In the genomic region with DNA sequence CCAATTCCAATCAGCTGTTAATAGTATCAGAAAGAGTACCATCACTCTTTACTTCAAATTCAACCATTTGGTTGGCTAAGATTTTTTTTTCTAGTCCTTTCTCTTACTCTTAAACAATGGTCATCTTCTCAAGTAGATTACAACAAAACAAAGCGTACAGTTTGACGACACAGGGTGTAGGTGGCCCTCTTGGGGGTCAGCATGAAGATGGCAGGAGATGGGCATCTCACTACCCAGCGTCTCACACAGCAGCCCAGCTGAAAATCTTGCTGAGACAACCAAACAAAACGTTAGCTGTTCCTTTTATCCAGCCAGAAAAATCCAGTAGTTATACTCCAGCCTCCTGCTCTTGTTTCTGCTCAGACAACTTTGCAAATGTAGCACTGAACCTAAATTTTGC, we compare ENCODE assay signal across 9 mouse cellular contexts.
DNase-seq lines count a peak whose midpoint lies in the region; ATAC-seq and TF ChIP-seq lines count a peak whose summit lies in the region.
"Had no signal": no experiment of that assay in that cellular context is flagged by ENCODE, and none has a peak within 500 bp of the region (broad histone marks: within the 10 kb centered on the region; RNA-seq: fewer than 3 reads in every experiment).

No protein-coding gene starts in this region.

- H3K4me3 ChIP-seq in kidney, postnatal 0 days (replicated peaks; ENCODE audit: low read depth, low read length) = no peak overlapping the region
- H3K4me3 ChIP-seq in forebrain, embryonic 15.5 days = no peak overlapping the region; the same call in 1 of the 2 replicates
- no peak overlapping the region for H3K4me3 ChIP-seq in limb, embryonic 11.5 days (ENCODE audit: low read depth, low read length)
- peak overlapping the region; percentile 37; the same call in 1 of the 2 replicates for H3K4me3 ChIP-seq in neural tube, embryonic 13.5 days
- H3K4me3 ChIP-seq in gastrocnemius, adult 2 months = no peak overlapping the region; the same call in 1 of the 2 replicates

- WGBS in kidney, postnatal 0 days = 44% methylated on average over 4 of the region's 4 CpGs
- 29% methylated on average over 4 of the region's 4 CpGs for WGBS in forebrain, embryonic 15.5 days
- 41% methylated on average over 4 of the region's 4 CpGs for WGBS in limb, embryonic 11.5 days
- WGBS in neural tube, embryonic 13.5 days = 27% methylated on average over 4 of the region's 4 CpGs

- no peak for DNase-seq in kidney, postnatal 0 days (ENCODE audit: low spot score)
- no peak for DNase-seq in kidney, adult 8-10 months
- DNase-seq in limb, embryonic 11.5 days (ENCODE audit: low spot score) = no peak
- DNase-seq in cerebellum, adult 11-12 months = no peak
- DNase-seq in cerebellum, adult 11 months = no peak
- no peak for DNase-seq in gastrocnemius, adult 2 months

- H3K27ac ChIP-seq in kidney, postnatal 0 days = no peak overlapping the region
- no peak overlapping the region for H3K27ac ChIP-seq in forebrain, embryonic 15.5 days (replicated peaks)
- H3K27ac ChIP-seq in limb, embryonic 11.5 days (replicated peaks; ENCODE audit: low read depth, low read length) = no peak overlapping the region
- peak overlapping the region; percentile 42; the same call in 1 of the 2 replicates for H3K27ac ChIP-seq in neural tube, embryonic 13.5 days (replicated peaks)
- no peak overlapping the region for H3K27ac ChIP-seq in gastrocnemius, adult 2 months
- H3K27ac ChIP-seq: macrophage had no signal

- no peaks in the 10 kb centered on the region for H3K9me3 ChIP-seq in kidney, postnatal 0 days (replicated peaks; ENCODE audit: low read length)
- H3K9me3 ChIP-seq in forebrain, embryonic 15.5 days = no peaks in the 10 kb centered on the region
- H3K9me3 ChIP-seq in limb, embryonic 11.5 days (ENCODE audit: control insufficient read depth, low read length) = no peaks in the 10 kb centered on the region
- no peaks in the 10 kb centered on the region for H3K9me3 ChIP-seq in neural tube, embryonic 13.5 days

- peak overlapping the region; percentile 70 for H3K4me2 ChIP-seq in kidney, postnatal 0 days (ENCODE audit: low read length)
- peak overlapping the region; percentile 51 for H3K4me2 ChIP-seq in forebrain, embryonic 15.5 days (replicated peaks)
- peak overlapping the region; percentile 55; the same call in 1 of the 2 replicates for H3K4me2 ChIP-seq in limb, embryonic 11.5 days (ENCODE audit: low read depth, severe bottlenecking)
- H3K4me2 ChIP-seq in neural tube, embryonic 13.5 days = peak overlapping the region; percentile 68

- H3K27me3 ChIP-seq in kidney, postnatal 0 days (ENCODE audit: insufficient read depth, low read length) = no peaks in the 10 kb centered on the region
- peaks cover 8% of the 10 kb centered on the region; the same call in 1 of the 2 replicates for H3K27me3 ChIP-seq in forebrain, embryonic 15.5 days
- H3K27me3 ChIP-seq in limb, embryonic 11.5 days (ENCODE audit: control insufficient read depth, insufficient read depth, low read length) = peaks cover 3% of the 10 kb centered on the region; the same call in 1 of the 2 replicates
- peaks cover 11% of the 10 kb centered on the region for H3K27me3 ChIP-seq in neural tube, embryonic 13.5 days

- no peaks in the 10 kb centered on the region for H3K36me3 ChIP-seq in kidney, postnatal 0 days (ENCODE audit: insufficient read depth, low read length)
- no peaks in the 10 kb centered on the region for H3K36me3 ChIP-seq in forebrain, embryonic 15.5 days
- H3K36me3 ChIP-seq in limb, embryonic 11.5 days (ENCODE audit: control insufficient read depth, insufficient read depth, low read length) = no peaks in the 10 kb centered on the region
- no peaks in the 10 kb centered on the region for H3K36me3 ChIP-seq in neural tube, embryonic 13.5 days

- no peak for ATAC-seq in kidney, postnatal 0 days (replicated peaks; ENCODE audit: low FRiP score, low read depth)
- no peak for ATAC-seq in forebrain, embryonic 15.5 days (replicated peaks)
- ATAC-seq in limb, embryonic 11.5 days (ENCODE audit: insufficient number of reproducible peaks, low FRiP score, low TSS enrichment, low read depth) = no peak
- ATAC-seq in neural tube, embryonic 13.5 days (ENCODE audit: low read depth) = peak; percentile 66; the same call in 1 of the 2 replicates

- H3K4me1 ChIP-seq in kidney, postnatal 0 days (replicated peaks; ENCODE audit: insufficient read depth, low read length) = 0 out of 2 replicates have a peak, but pooled peaks cover 9% of the 10 kb centered on the region
- H3K4me1 ChIP-seq in forebrain, embryonic 15.5 days = peaks cover 21% of the 10 kb centered on the region
- H3K4me1 ChIP-seq in limb, embryonic 11.5 days (ENCODE audit: control insufficient read depth, insufficient read depth, low read length) = peaks cover 2% of the 10 kb centered on the region; the same call in 1 of the 2 replicates
- peaks cover 28% of the 10 kb centered on the region for H3K4me1 ChIP-seq in neural tube, embryonic 13.5 days (replicated peaks)

- TF ChIP-seq CTCF in kidney, postnatal 0 days (IDR thresholded peaks at IDR 0.05; ENCODE audit: low read depth) = no peak
- TF ChIP-seq CTCF in gastrocnemius, adult 2 months (IDR thresholded peaks at IDR 0.05) = no peak

- H3K9ac ChIP-seq in kidney, postnatal 0 days (ENCODE audit: low read depth, low read length) = no peak overlapping the region
- no peak overlapping the region; the same call in 1 of the 2 replicates for H3K9ac ChIP-seq in forebrain, embryonic 15.5 days (replicated peaks)
- no peak overlapping the region for H3K9ac ChIP-seq in limb, embryonic 11.5 days (ENCODE audit: low read length)
- H3K9ac ChIP-seq in neural tube, embryonic 13.5 days = no peak overlapping the region

- intact Hi-C loops in gastrocnemius, adult 2 months (cut with DNase I) = loop anchor here (10.0 kb wide), 1 partner anchor 266 kb away; no protein-coding TSS in a partner anchor
